Mouse (Mus musculus): ENCODE measurements around the gene Mybph.

Mybph gene

GRCm38 (mm10) chr1:134184089-134184488 lies 9.2 kb upstream of the Mybph start:
- no peak for DNase-seq (ENCODE audit: low spot score)

- DNase-seq (ENCODE audit: low spot score): no peak
Measured at GRCm38 (mm10) chr1:134188217-134188616, 5.0 kb upstream of the Mybph start.

- no peak for DNase-seq (ENCODE audit: low spot score)
Measured at GRCm38 (mm10) chr1:134188989-134189729, 4.1 kb upstream of the Mybph start.

- no peak for DNase-seq (ENCODE audit: low spot score)
Measured at GRCm38 (mm10) chr1:134191192-134191591, 2.1 kb upstream of the Mybph start.

- DNase-seq (ENCODE audit: low spot score): no peak
Measured at GRCm38 (mm10) chr1:134192024-134192423, 1.2 kb upstream of the Mybph start.

- DNase-seq (ENCODE audit: low spot score): no peak
Measured at GRCm38 (mm10) chr1:134193674-134194197, 488 bp downstream of the Mybph start.

- DNase-seq (ENCODE audit: low spot score): no peak
Measured at GRCm38 (mm10) chr1:134194298-134195022, 1.2 kb downstream of the Mybph start.

GRCm38 (mm10) chr1:134195117-134195516 lies 1.9 kb downstream of the Mybph start:
- no peak for DNase-seq (ENCODE audit: low spot score)

- peak; percentile 33 for DNase-seq (ENCODE audit: low spot score)
Measured at GRCm38 (mm10) chr1:134195571-134195970, 2.3 kb downstream of the Mybph start.

- DNase-seq (ENCODE audit: low spot score): peak; percentile 53
Measured at GRCm38 (mm10) chr1:134195979-134196378, 2.7 kb downstream of the Mybph start.

- peak; percentile 66 for DNase-seq (ENCODE audit: low spot score)
Measured at GRCm38 (mm10) chr1:134196386-134196785, 3.1 kb downstream of the Mybph start.

- DNase-seq (ENCODE audit: low spot score): no peak
Measured at GRCm38 (mm10) chr1:134197325-134197982, 4.2 kb downstream of the Mybph start.

GRCm38 (mm10) chr1:134198197-134198995 lies 5.1 kb downstream of the Mybph start:
- DNase-seq (ENCODE audit: low spot score): no peak

GRCm38 (mm10) chr1:134200481-134200880 lies 7.2 kb downstream of the Mybph start:
- DNase-seq (ENCODE audit: low spot score): no peak

GRCm38 (mm10) chr1:134200998-134201686 lies 7.9 kb downstream of the Mybph start:
- no peak for DNase-seq (ENCODE audit: low spot score)

GRCm38 (mm10) chr1:134201751-134202420 lies 8.6 kb downstream of the Mybph start:
- DNase-seq (ENCODE audit: low spot score): no peak

GRCm38 (mm10) chr1:134204230-134204629 lies 11.0 kb downstream of the Mybph start:
- DNase-seq (ENCODE audit: low spot score): no peak

GRCm38 (mm10) chr1:134205296-134206018 lies 12.2 kb downstream of the Mybph start:
- peak; percentile 72 for DNase-seq (ENCODE audit: low spot score)

GRCm38 (mm10) chr1:134206085-134206484 lies 12.8 kb downstream of the Mybph start:
- no peak for DNase-seq (ENCODE audit: low spot score)

GRCm38 (mm10) chr1:134210179-134210755 lies 17.0 kb downstream of the Mybph start:
- DNase-seq (ENCODE audit: low spot score): no peak
